Mouse (Mus musculus) frontal cortex, postnatal 10 days (tissue): Measurements from ENCODE around the gene Foxa2.

Experiments
- DNase-seq, 2 experiments: peaks; one replicate each; pipeline ENCODE4 v3.0.0; 2022; ENCODE audit warnings: low spot score in 2 of 2, mixed read lengths in 1 of 2

Foxa2 gene

GRCm38 (mm10) chr2:148039351-148040235 lies 7.2 kb downstream of the Foxa2 start:
- DNase-seq = no peak

GRCm38 (mm10) chr2:148038366-148039310 lies 8.1 kb downstream of the Foxa2 start:
- no peak for DNase-seq

GRCm38 (mm10) chr2:148036611-148037160 lies 10.1 kb downstream of the Foxa2 start:
- no peak for DNase-seq

GRCm38 (mm10) chr2:148030991-148031675 lies 15.6 kb downstream of the Foxa2 start:
- no peak for DNase-seq

GRCm38 (mm10) chr2:148030613-148030935 lies 16.2 kb downstream of the Foxa2 start:
- DNase-seq = no peak

GRCm38 (mm10) chr2:148029751-148030612 lies 16.8 kb downstream of the Foxa2 start:
- no peak for DNase-seq

- DNase-seq = no peak
These were observed 17.6 kb downstream of the Foxa2 start for GRCm38 (mm10) chr2:148029050-148029608.

- DNase-seq = no peak
These were observed 20.4 kb downstream of the Foxa2 start for GRCm38 (mm10) chr2:148026366-148026765.

GRCm38 (mm10) chr2:148025481-148025880 lies 21.3 kb downstream of the Foxa2 start:
- no peak for DNase-seq

- DNase-seq = no peak
These were observed 22.4 kb downstream of the Foxa2 start for GRCm38 (mm10) chr2:148024268-148024935.

GRCm38 (mm10) chr2:148023340-148023806 lies 23.4 kb downstream of the Foxa2 start:
- DNase-seq = no peak

GRCm38 (mm10) chr2:148021919-148022570 lies 24.7 kb downstream of the Foxa2 start:
- DNase-seq = no peak

- DNase-seq = no peak
These were observed 25.8 kb downstream of the Foxa2 start for GRCm38 (mm10) chr2:148021016-148021415.

- no peak for DNase-seq
These were observed 26.6 kb downstream of the Foxa2 start for GRCm38 (mm10) chr2:148020125-148020524.

- DNase-seq = no peak
These were observed 28.7 kb downstream of the Foxa2 start for GRCm38 (mm10) chr2:148017782-148018690.

GRCm38 (mm10) chr2:148013382-148013781 lies 33.4 kb downstream of the Foxa2 start:
- DNase-seq = no peak

- no peak for DNase-seq
These were observed 37.7 kb downstream of the Foxa2 start for GRCm38 (mm10) chr2:148009049-148009448.
